Mouse (Mus musculus) embryonic facial prominence, embryonic 14.5 days (tissue): ENCODE measurements around the gene Camsap1. TPM values are rescaled to one million over a fixed set of nuclear protein-coding genes. Genes with fewer than 3 reads are reported as not detected.

Source experiments
- polyA plus RNA-seq: library from polyadenylated mRNA; unstranded; fragments of >200 nt; fragmentation: Nextera tagmentation; extraction: Ambion mirVana; gene quantifications from 2 replicates; pipeline ENCODE4 v1.2.1, GENCODE M21; 2014

Gene Camsap1
- polyA plus RNA-seq, 1 experiment from 2014 or later = 30.6 TPM

Other genes with a start within 250 kb of the Camsap1 start
- not detected in 2 replicates for gene Obp2b, start 246.3 kb downstream of the Camsap1 start, polyA plus RNA-seq
- gene Lcn3, start 217.7 kb downstream of the Camsap1 start, polyA plus RNA-seq = not detected in 2 replicates
- gene Lcn11, start 206.3 kb downstream of the Camsap1 start, polyA plus RNA-seq = not detected in 2 replicates
- gene Gm13539, start 201.0 kb downstream of the Camsap1 start, polyA plus RNA-seq = not detected in 2 replicates
- gene Glt6d1, start 167.4 kb downstream of the Camsap1 start, polyA plus RNA-seq = not detected in 2 replicates
- not detected in 2 replicates for gene Lcn9, start 160.1 kb downstream of the Camsap1 start, polyA plus RNA-seq
- not detected in 2 replicates for gene Sohlh1, start 136.0 kb downstream of the Camsap1 start, polyA plus RNA-seq
- gene Kcnt1, start 119.5 kb downstream of the Camsap1 start, polyA plus RNA-seq = 0.47 and 0.83 TPM in 2 replicates
- gene Ubac1, start 38.5 kb upstream of the Camsap1 start, polyA plus RNA-seq = 104 and 110 TPM in 2 replicates
- 7.0 and 8.9 TPM in 2 replicates for gene Nacc2, start 139.9 kb upstream of the Camsap1 start, polyA plus RNA-seq
- 1.2 and 1.4 TPM in 2 replicates for gene Lhx3, start 225.0 kb upstream of the Camsap1 start, polyA plus RNA-seq